Mouse (Mus musculus) megakaryocyte progenitor cell, adult 5-6 weeks (primary cell): ENCODE data around the gene Rpl22. TPM values are rescaled to one million over a fixed set of nuclear protein-coding genes. Genes with fewer than 3 reads are reported as not detected.

Experiments
- ATAC-seq: replicated peaks from 2 replicates; pipeline ENCODE4 v1.8.0; 2016; ENCODE audit warnings: mild to moderate bottlenecking, moderate TSS enrichment, inconsistent platforms; ENCODE audit not compliant: poor library complexity
- total RNA-seq, 2 experiments: library from RNA; stranded (forward) in 1 of 2; stranded (reverse) in 1 of 2; fragments of 157-497, 149-512 nt in 1 of 2; fragments of 200-1000 nt in 1 of 2; gene quantifications; 2 replicates each; pipeline versions ENCODE4 v1.2.3 to v1.2.4; 2015 to 2017

Rpl22 gene
- total RNA-seq, 2 experiments from 2014 or later: 1,636 to 3,570 TPM

DNA sequence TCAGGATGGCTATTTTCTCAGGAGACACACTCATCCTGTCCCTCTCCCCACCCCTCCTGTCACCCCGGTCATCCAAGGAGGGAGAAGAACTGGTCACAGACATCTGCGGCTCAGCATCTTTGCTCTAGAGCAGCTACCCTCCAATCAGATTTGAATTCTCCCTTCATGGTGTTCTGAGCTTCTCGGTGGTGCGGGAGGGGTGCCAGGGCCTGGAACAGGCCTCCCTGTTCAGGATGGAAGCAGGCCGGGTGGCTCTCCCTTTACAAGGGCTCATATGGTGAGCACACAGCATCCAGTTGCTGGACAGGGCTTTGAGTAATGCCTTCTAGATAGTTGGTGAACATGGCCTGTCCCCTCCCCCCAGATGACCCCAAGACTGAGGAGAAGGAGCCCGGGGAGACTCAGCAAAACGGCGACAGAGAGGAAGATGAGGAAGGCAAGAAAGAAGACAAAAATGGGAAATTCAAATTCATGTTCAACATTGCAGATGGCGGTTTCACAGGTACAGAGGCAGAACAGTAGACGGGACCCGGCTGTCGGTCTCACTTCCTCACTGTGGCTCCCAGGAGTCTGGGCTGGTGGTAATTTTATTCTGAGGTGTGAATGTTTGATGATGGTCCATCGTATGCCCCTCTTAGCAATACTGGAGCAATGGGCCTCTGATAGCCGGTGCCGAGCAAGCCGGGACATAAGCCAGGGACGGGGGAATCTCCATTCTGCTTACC is 57.1 kb downstream of the Rpl22 start:
- ATAC-seq: no peak

Other genes with a start within 250 kb of the Rpl22 start
- gene Tnfrsf25, start 209.8 kb upstream of the Rpl22 start, total RNA-seq (2015): 1.5 TPM in 1 of 2 replicates, not detected in the other
- gene Tnfrsf25, start 209.8 kb upstream of the Rpl22 start, total RNA-seq (2017): 0.10 TPM in 1 of 2 replicates, not detected in the other
- 1.1 and 1.3 TPM in 2 replicates for gene Espn, start 173.4 kb upstream of the Rpl22 start, total RNA-seq (2015)
- 0.91 TPM in 1 of 2 replicates, not detected in the other for gene Espn, start 173.4 kb upstream of the Rpl22 start, total RNA-seq (2017)
- not detected in 2 replicates for gene Hes2, start 166.9 kb upstream of the Rpl22 start, total RNA-seq (2015)
- not detected in 2 replicates for gene Hes2, start 166.9 kb upstream of the Rpl22 start, total RNA-seq (2017)
- gene Acot7, start 147.6 kb upstream of the Rpl22 start, total RNA-seq (2015): 75.9 and 76.7 TPM in 2 replicates
- 72.6 and 79.3 TPM in 2 replicates for gene Acot7, start 147.6 kb upstream of the Rpl22 start, total RNA-seq (2017)
- gene Gpr153, start 51.5 kb upstream of the Rpl22 start, total RNA-seq (2015): 0.12 and 0.76 TPM in 2 replicates
- gene Gpr153, start 51.5 kb upstream of the Rpl22 start, total RNA-seq (2017): not detected in 2 replicates
- not detected in 2 replicates for gene Hes3, start 34.1 kb upstream of the Rpl22 start, total RNA-seq (2015)
- not detected in 2 replicates for gene Hes3, start 34.1 kb upstream of the Rpl22 start, total RNA-seq (2017)
- 7.9 and 12.1 TPM in 2 replicates for gene Icmt, start 28.5 kb upstream of the Rpl22 start, total RNA-seq (2015)
- gene Icmt, start 28.5 kb upstream of the Rpl22 start, total RNA-seq (2017): 11.5 and 14.8 TPM in 2 replicates
- gene Rnf207, start 6.7 kb upstream of the Rpl22 start, total RNA-seq (2015): 0.12 TPM in 1 of 2 replicates, not detected in the other
- gene Rnf207, start 6.7 kb upstream of the Rpl22 start, total RNA-seq (2017): not detected in 2 replicates
- not detected in 2 replicates for gene Chd5, start 12.9 kb downstream of the Rpl22 start, total RNA-seq (2015)
- 0.07 and 0.08 TPM in 2 replicates for gene Chd5, start 12.9 kb downstream of the Rpl22 start, total RNA-seq (2017)
- 0.39 and 0.72 TPM in 2 replicates for gene Nphp4, start 151.0 kb downstream of the Rpl22 start, total RNA-seq (2015)
- gene Nphp4, start 151.0 kb downstream of the Rpl22 start, total RNA-seq (2017): 0.12 and 0.14 TPM in 2 replicates
- gene Kcnab2, start 152.1 kb downstream of the Rpl22 start, total RNA-seq (2015): 39.8 and 46.3 TPM in 2 replicates
- gene Kcnab2, start 152.1 kb downstream of the Rpl22 start, total RNA-seq (2017): 75.2 and 84.8 TPM in 2 replicates